1 mouse cellular context compared by ENCODE assay signal in the genomic region with DNA sequence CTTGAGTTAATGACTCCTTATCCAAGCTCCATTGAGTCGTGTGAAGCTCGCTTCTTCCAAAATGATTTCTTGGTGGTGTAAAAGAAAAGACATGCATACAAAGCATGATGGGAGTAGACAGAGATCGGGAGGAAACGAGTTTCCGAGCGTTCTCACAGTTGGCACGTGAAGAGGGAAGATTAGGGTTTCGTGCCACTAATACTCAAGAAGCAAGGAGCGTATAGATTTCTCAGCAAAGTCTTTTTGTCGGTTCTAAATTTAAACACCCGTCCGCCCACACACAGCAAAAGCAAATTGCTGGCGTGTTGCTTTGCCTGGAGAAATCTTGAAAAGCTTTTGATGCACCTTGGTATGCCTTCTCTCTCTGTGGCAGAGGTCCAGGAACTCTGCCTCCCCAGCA.
TF ChIP-seq lines count a peak whose summit lies in the region.

No protein-coding gene starts in this region.

TF ChIP-seq in myocyte, 11 proteins besides CTCF, POLR2A, EP300 and RAD21:
- TF ChIP-seq MYOD1 (IDR thresholded peaks at IDR 0.05; ENCODE audit: control insufficient read depth in 1 of 3, insufficient read length in 2 of 3, low read depth in 2 of 3): no peak
- no peak for TF ChIP-seq USF1 (IDR thresholded peaks at IDR 0.05; ENCODE audit: low read depth)
- no peak for TF ChIP-seq CEBPB (IDR thresholded peaks at IDR 0.05; ENCODE audit: insufficient read depth, poor library complexity, severe bottlenecking)
- TF ChIP-seq MAX (IDR thresholded peaks at IDR 0.05; ENCODE audit: low read depth): no peak
- TF ChIP-seq E2F4 (IDR thresholded peaks at IDR 0.05; ENCODE audit: insufficient read depth): no peak
- TF ChIP-seq MYOG (IDR thresholded peaks at IDR 0.05; ENCODE audit: control insufficient read depth in 1 of 3, insufficient read depth in 1 of 3, insufficient read length in 2 of 3, low read depth in 2 of 3): no peak
- TF ChIP-seq TCF12 (IDR thresholded peaks at IDR 0.05; ENCODE audit: insufficient read depth, poor library complexity, severe bottlenecking): no peak
- no peak for TF ChIP-seq POLR2AphosphoS2 (IDR thresholded peaks at IDR 0.05; ENCODE audit: insufficient read length, low read depth)
- no peak for TF ChIP-seq REST (IDR thresholded peaks at IDR 0.05; ENCODE audit: insufficient read depth, insufficient read length)
- no peak for TF ChIP-seq TCF3 (IDR thresholded peaks at IDR 0.05; ENCODE audit: insufficient read length, low read depth)
- no peak for TF ChIP-seq SRF (IDR thresholded peaks at IDR 0.05; ENCODE audit: control insufficient read depth, insufficient read length, low read depth)
